Mouse (Mus musculus): Measurements from ENCODE around the gene Itgb4. TPM values are rescaled to one million over a fixed set of nuclear protein-coding genes. Genes with fewer than 3 reads are reported as not detected.

Itgb4 gene
- total RNA-seq, 2 experiments from 2014 or later: not detected

DNA sequence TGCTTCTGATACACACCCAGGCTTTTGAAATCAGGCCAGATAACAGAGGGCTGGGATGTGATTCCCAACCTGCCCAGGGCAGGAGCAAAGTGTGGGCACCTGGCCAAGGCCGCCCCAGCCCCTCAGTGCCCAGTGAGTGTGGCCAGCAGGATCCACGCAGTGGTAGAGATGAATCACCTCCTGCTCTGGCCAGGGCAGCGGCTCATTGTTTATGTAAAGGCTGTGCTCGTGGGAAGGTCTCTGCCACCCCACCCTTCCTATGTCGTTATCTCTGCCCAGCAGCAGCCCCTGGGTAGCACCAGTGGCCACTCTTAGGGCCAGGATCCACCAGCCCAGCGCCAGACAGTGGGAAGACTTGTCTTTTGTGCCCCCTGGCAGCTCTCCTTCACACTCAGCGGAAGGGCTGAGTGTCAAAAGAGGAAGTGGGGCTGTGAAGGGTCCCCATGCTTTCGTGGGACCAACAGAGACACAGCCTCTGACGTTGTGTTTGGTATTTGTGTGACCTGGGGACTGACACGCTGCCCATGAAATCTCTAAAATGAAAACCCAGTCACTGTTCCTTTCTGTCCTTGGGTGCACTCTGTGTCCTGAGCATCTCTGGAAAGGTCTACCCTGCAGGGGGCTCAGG lies 9.4 kb upstream of the Itgb4 start:
- ATAC-seq (replicated peaks; ENCODE audit: low FRiP score, poor library complexity, severe bottlenecking): peak; percentile 40; the same call in 1 of the 2 replicates

DNA sequence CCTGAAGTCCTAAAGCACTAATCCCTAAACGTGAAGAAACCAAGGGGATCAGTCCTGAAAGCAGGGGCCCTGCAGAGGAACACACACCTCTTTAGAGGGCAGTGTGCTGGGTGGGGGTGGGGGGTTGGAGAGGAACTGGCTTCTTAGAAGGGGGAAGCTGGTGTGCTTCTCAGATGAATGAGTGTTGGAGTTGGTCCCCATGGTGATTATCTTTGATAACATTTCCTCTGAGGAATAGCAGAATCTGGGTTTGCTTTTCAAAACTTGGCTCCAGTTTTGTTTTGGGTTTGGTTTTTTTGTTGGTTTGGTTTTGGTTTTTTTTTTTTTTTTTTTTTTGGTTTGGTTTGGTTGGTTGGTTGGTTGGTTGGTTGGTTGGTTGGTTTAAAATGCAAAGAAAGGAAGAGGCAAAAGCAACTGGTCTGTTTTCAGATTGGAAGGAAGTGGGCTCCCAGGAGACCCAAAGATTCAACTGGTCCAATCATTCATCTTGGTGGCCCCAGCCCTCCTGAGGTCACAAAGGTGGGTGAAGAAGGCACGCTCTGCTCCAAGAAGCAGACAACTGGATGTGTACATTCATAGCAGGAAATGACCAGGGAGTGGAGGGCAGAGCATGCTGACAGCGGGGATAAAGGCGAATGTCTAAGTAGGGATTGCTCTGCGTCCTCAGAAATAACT lies 5.6 kb upstream of the Itgb4 start:
- ATAC-seq (replicated peaks; ENCODE audit: low FRiP score, poor library complexity, severe bottlenecking): no peak

DNA sequence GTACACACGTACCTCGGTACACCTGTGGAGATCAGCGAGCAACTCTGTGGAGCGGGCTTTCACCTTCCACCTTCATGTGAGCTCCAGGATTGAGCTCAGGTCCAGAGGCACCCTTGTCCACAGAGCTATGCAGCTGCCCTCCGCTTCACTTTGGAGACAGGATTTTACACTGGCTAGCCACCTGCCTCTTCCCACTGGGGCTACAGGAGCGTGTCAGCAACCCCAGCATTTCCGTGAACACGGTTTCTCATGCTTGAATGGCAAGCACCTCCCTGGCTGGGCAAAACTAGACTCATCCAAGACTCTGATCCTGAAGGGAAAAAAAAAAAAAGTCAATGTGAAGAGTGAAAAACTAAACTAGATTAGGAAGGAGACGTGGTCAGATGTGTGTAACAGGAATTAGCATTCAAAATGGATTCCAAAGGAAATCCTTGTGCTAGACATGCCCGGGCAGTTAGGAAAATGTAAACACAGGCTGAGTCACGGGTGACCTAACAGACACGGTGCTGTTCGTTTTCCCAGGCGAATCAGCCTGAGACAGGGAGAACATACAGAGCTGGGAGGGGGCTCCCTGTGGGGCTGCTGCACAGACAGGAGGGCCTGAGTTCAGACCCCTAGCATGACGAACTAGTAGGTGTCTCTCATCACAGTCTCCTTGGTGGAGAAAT lies 4.4 kb upstream of the Itgb4 start:
- ATAC-seq (replicated peaks; ENCODE audit: low FRiP score, poor library complexity, severe bottlenecking): no peak

DNA sequence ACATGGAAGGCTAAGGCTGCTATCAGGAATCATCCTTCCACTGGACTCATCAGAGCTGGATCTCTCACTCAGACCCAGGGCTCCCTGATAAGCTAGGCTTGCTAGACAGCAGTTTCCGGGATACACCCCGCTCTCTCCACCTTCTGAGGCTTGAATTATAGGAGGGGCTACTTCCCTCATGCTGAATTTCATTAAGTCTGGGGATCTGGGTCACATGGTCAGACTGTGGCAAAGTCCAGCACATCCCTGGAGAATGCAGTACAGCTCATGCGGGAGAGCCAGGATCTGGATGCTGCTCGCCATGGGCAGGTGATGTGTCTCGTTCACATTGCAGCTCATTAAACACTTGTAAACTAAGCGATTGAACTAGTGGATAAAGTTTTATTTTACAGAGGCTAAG lies 3.5 kb upstream of the Itgb4 start:
- ATAC-seq (replicated peaks; ENCODE audit: low FRiP score, poor library complexity, severe bottlenecking): no peak

DNA sequence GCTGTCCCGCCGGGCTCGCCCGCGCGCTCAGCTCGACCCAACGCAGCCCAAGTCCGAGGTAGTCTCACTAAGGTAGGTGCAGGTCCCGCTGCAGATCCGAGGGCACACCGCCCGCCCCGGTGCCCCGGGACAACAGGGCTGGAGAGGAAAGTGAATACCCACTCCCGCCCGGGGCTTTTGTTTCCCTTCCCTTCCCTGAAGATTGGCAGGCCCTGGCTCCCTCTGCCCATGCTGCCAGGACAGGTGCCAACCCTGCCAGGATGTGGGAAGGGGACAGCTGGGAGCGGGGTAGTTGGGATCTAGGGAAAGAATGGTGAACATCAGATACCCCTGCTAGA lies 543 bp downstream of the Itgb4 start:
- no peak for ATAC-seq (replicated peaks; ENCODE audit: low FRiP score, poor library complexity, severe bottlenecking)

DNA sequence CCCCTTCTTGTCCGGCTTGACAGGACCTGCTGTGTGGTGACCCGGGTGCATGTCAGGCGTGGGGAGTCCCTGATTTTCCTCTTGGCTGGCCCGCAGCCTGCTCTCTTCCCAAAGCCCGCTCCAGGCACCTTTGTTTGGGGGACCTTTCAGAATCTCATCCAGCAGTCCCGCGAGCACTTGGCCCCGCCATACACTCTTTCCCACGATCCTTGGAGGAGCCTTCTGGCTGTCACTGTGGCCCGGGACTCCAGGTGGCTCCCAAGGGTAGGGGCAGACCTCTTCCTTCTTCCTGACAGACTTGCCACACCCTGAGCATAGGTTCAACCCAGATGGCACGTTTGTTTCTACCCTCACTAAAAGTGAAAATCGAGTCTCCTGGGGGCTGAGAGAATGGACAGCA lies 1.0 kb downstream of the Itgb4 start:
- no peak for ATAC-seq (replicated peaks; ENCODE audit: low FRiP score, poor library complexity, severe bottlenecking)

DNA sequence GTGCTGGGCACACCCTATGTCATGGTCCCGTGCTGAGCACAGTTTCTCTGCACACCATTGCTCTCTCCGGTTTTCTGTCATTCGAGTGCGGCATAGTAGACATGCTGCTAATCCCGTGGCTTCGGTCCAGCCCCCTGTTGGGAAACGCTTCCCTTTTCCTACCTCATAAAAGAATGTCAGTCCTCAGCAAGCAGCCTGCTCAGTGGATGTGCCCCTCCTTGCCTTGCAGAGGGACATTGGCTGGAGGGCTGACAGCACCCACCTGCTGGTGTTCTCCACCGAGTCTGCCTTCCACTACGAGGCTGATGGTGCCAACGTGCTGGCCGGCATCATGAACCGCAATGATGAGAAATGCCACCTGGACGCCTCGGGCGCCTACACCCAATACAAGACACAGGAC lies 8.0 kb downstream of the Itgb4 start:
- ATAC-seq (replicated peaks; ENCODE audit: low FRiP score, poor library complexity, severe bottlenecking): no peak

DNA sequence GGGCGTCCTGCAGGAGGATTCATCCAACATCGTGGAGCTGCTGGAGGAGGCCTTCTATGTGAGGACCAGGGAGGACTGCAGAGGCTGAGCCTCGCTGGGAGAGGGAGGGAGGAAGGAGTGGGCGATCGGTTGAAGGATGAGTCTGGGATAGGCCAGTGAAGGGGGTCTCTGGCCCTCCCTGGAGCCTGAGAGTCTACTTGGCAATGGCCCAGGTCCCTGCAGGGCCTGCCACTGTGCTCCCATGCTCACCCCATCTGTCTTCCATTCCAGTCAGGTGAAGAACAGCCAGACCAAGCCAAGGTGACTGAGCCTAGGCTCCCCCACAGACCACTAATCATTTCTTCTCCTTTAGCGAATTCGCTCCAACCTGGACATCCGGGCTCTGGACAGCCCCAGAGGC lies 8.8 kb downstream of the Itgb4 start:
- no peak for ATAC-seq (replicated peaks; ENCODE audit: low FRiP score, poor library complexity, severe bottlenecking)

DNA sequence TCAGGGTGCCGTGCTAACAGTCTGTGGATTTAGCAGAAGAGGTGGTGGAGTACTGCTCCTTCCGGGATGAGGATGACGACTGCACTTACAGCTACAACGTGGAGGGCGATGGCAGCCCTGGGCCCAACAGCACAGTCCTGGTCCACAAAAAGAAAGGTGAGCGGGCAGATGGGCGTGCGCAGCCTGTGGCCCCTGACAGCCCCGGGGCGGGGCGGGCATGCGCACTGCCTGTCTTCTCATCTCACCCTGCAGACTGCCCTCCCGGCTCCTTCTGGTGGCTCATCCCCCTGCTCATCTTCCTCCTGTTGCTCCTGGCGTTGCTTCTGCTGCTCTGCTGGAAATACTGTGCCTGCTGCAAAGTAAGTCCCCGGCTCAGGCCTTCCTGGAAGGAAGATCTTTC lies 15.2 kb downstream of the Itgb4 start:
- ATAC-seq (replicated peaks; ENCODE audit: low FRiP score, poor library complexity, severe bottlenecking): no peak

DNA sequence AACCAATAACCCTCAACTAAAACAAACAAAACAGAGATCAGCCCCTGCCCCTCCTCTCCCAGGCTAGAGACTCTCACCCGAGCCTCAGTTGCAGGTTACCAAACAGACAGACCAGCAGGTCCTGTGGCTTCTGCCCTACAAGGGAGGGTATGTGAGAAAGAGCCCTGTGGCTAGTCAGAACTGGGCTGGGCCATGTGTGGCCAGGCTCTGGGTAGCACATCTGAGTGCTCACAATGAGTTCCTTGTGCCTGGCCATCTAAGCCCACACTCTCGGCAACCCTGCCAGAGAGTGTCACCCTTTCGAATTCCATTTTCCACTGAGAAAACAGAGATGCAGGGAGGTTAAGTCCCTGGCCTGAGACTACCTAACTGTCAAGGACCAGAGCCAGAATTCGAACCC lies 17.6 kb downstream of the Itgb4 start:
- ATAC-seq (replicated peaks; ENCODE audit: low FRiP score, poor library complexity, severe bottlenecking): no peak

DNA sequence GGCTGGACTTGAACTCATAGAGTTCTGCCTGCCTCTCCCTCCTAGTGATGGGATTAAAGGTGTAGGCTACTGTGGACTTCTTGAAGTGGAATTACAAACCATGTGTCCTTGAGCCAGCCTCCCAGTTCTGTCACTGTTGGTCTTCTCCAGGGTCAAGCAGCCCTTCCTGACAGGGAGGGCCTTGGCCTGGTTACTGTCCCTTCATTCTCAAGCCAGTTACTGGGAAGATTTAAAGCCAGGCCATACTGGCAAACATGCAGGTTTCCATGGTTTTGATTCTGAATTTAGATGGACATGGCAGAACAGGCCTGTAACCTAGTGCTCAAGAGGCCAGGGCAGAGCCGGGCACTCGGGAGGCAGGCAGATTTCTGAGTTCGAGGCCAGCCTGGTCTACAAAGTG lies 20.7 kb downstream of the Itgb4 start:
- ATAC-seq (replicated peaks; ENCODE audit: low FRiP score, poor library complexity, severe bottlenecking): no peak

DNA sequence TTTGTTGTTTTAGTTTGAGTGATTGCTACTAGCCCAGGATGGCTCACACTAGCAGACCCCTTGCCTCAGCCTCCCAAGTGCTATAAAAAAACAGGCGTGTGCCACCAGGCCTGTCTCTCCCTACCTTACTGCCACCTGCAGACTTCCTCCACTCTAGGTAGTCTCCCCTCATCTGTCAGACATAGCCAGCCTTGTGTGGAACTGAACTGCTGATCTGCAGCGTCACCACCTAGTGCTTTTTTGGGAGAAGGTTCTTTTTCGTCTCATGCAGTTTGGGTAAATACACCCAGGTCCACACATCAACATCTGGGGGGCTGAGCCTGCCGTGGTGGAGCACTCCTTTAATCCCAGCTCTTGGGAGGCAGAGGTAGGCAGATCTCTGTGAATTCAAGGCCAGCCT lies 22.5 kb downstream of the Itgb4 start:
- ATAC-seq (replicated peaks; ENCODE audit: low FRiP score, poor library complexity, severe bottlenecking): no peak

DNA sequence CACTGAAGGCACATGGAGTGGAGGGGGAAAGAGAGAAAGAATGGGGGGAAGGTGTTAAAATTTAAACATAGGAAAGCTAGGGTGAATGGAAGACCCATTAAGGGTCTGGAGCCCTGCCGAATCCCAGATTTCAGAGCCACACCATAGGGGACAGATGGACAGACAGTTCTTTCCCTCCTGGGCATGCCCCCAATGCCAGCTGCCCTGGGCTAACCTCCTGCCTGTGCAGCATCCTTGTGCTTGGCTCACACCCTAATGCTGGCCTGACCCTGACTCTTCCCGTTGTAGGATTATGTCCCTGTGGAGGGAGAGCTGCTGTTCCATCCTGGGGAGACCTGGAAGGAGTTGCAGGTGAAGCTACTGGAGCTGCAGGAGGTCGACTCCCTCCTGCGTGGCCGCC lies 23.2 kb downstream of the Itgb4 start:
- ATAC-seq (replicated peaks; ENCODE audit: low FRiP score, poor library complexity, severe bottlenecking): no peak

DNA sequence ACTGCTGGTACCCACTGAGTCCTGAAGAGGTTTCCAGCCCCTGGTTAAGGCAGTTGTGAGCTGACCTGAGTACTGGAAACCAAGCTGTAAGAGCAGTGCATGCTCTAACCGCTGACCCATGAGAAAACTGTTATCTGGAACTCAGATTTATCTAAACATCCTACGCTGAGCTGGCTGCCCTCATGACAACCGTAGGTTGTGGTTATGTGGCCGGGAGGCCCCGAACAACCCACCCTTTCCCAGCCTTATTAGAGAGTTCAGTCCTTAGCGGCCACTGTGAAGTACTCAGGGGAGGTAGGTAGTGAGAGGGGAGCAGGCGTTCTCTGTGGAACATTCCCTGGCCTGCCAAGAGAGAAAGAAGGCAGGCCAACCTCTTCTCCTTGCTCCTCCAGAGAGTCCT lies 24.5 kb downstream of the Itgb4 start:
- ATAC-seq (replicated peaks; ENCODE audit: low FRiP score, poor library complexity, severe bottlenecking): no peak

DNA sequence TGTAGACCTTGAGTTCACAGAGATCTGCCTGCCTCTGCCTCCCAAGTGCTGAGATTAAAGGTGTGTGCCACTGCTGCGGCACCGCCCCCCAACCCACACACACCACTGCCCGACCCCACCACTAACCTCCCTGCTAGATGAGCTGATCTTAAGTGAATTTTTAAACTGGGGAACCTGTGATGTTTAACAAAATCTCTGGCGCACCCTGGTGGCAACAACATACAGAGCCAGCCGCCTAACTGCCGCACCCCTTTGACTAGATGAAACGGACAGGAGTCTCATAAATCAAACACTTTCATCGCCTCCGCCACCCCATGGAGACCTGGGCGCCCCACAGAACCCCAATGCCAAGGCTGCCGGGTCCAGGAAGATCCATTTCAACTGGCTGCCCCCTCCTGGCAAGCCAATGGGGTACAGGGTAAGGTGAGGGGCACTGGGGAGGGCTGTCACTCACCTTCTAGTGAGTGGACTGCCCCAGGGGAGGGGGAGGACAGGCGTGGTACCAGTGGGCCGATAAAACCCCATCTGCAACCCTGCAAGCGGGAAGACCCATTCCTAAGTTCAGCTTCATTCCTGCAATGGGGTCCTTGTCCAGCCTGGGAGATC lies 25.1 kb downstream of the Itgb4 start:
- peak; percentile 53 for ATAC-seq (replicated peaks; ENCODE audit: low FRiP score, poor library complexity, severe bottlenecking)

DNA sequence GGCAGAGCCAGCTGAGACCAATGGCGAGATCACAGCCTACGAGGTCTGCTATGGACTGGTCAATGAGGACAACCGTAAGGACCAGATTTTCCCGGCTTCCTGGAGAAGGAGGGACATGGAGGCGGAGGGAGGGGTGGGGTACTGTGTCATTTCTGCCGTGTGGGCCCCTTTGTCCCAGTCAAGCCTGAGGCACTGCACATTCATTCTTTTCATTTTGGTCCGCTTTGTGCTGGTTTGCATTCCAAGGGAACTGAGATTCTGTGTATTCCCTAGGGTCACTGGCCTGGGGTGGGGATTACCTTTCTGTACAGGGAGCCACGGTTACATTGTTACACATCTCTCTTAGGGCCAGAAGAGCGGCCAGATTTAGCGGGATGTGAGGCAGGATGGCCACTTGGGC lies 26.1 kb downstream of the Itgb4 start:
- ATAC-seq (replicated peaks; ENCODE audit: low FRiP score, poor library complexity, severe bottlenecking): no peak

DNA sequence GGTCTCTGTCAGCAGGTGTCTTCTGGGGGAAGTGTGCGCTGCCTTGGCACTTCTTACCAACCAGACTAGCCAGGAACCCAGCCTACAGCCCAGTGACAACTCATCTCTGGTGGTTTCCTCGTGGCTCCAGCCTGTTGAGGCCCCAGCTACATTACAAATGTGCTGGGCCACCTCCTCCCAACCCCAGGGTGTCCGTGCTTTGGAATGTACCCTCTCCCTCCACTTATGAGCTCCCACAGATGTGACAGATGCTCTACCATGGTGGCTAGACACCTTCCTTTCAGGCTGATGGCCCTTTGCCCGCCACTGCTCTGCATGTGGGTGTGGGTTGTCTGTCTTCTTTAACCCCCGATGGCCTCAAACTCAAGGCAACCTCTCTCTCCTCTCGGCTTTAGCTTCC lies 27.2 kb downstream of the Itgb4 start:
- no peak for ATAC-seq (replicated peaks; ENCODE audit: low FRiP score, poor library complexity, severe bottlenecking)

DNA sequence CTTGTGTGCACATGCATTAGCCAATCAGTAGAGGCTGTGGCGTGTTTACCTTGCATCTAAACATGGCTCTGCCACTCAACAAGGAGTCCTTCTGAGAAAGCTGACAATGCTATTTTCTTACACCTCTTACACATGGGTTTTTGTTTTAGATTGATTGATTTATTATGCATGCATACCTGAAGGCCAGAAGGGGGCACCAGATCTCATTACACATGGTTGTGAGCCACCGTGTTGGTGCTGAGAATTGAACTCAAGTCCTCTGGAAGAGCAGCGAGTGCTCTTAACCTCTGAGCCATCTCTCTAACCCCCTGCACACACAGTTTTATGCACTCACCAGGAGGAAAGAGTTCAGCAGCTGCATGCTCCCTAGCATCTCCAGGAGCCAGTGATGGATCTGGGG lies 28.4 kb downstream of the Itgb4 start:
- ATAC-seq (replicated peaks; ENCODE audit: low FRiP score, poor library complexity, severe bottlenecking): no peak

DNA sequence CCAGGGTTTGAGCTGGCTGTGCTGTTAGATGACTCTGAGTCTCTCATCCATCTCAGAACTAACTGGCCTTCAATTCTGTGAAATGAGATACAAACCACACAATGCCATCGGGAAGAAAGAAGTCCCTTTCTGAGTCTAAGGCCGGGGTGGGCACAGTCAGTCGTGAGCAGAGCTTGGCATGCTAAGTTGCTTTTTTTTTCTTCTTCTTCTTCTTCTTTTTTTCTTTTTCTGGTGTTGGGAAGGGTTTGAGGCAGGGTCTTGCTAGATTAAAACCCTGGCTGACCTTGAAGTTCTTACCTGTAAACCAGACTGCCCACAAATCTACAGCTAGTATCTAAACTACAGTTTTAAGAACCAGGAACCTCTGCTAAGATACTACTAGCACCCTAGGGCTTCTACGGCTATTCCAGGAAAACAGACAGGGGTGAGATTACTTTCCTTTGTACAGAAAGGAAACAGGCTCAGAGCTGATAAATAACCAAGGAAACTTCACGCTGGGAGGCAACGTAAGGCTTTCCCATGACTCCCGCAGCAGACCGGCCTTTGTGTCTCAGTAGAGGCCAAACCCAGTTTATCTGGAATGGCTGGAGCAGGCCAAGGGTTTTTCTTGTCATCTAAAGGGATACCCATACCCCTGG lies 29.8 kb downstream of the Itgb4 start:
- no peak for ATAC-seq (replicated peaks; ENCODE audit: low FRiP score, poor library complexity, severe bottlenecking)

DNA sequence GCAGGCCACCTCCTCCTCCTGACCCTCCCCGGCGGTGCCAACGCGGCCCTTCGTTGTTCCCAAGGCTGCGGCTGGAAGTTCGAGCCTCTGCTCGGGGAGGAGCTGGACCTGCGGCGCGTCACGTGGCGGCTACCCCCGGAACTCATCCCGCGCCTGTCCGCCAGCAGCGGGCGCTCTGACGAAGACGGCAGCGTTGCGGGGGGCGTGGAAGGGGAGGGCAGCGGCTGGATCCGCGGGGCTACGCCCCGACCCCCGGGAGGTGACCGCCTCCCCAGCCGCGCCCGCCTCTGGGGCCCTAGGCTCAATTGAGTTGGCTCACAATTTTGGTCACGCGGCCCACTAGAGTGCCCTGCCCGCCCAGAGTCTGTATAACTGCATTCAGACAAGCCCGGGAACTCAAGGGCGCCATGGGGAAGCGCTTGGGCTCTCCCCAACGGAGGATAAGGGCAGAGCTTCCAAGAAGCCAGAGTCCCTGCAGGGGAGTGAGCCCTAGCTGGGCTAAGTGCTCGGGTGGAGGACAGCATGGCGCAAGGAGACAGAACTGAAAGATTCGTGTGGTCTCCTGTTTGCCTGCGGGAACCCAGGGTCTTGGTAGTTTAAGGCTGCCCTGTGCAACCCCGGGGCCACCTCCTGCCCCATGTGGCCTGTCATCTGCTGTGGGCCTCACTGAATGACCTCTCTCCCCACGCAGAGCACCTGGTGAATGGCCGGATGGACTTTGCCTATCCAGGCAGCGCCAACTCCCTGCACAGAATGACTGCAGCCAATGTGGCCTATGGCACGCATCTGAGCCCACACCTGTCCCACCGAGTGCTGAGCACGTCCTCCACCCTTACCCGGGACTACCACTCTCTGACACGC lies 30.6 kb downstream of the Itgb4 start:
- ATAC-seq (replicated peaks; ENCODE audit: low FRiP score, poor library complexity, severe bottlenecking): peak; percentile 31; the same call in 1 of the 2 replicates

All from erythroid progenitor cell, adult 5-6 weeks (primary cell).